Mouse (Mus musculus): ENCODE results near the gene Wipi2.
A peak's percentile ranks its signal among the peaks of the same experiment; 100 is the strongest.

DNA sequence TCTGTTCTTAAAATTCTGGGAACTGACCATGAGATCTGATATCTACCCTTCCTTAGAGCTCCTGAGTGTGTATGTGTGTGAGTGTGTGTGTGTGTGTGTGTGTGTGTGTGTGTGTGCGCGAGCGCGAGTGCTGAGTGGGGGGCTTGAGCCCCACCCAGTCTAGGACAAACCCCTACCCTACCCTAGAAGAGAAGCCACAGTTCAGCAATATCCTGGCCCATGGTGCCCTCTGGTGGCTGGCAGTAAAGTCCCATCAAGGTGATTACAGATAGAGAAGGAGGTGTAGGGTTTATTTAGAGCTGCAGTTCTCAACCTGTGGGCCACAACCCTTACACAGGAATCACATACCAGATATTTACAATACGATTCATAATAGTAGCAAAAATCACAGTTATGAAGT lies 7.6 kb upstream of the Wipi2 start:
- TF ChIP-seq JUND (IDR thresholded peaks at IDR 0.05; ENCODE audit: low read depth, low read length) (no peak), GATA1 (IDR thresholded peaks at IDR 0.05; ENCODE audit: low read depth, low read length) (no peak), MYC (IDR thresholded peaks at IDR 0.05; ENCODE audit: low read depth, low read length) (no peak), TAL1 (IDR thresholded peaks at IDR 0.05; ENCODE audit: low read length) (no peak), CTCF (IDR thresholded peaks at IDR 0.05 in 2 of 3, conservative IDR thresholded peaks at IDR 0.05 in 1 of 3; ENCODE audit: control insufficient read depth in 1 of 3, insufficient read depth in 1 of 3, low read depth in 2 of 3, low read length in 3 of 3, poor library complexity in 1 of 3, severe bottlenecking in 1 of 3) (peak; percentile 34 to 77 (median 76); a peak in 5 of 6 replicates), UBTF (IDR thresholded peaks at IDR 0.05; ENCODE audit: borderline replicate concordance, insufficient read depth, low read depth, low read length) (no peak), TCF12 (IDR thresholded peaks at IDR 0.05; ENCODE audit: low read depth, low read length) (no peak), HCFC1 (IDR thresholded peaks at IDR 0.05; ENCODE audit: low read depth, low read length) (no peak)

Measured in MEL (cell line).